Mouse (Mus musculus): ENCODE measurements around the gene Zfp367.

DNA sequence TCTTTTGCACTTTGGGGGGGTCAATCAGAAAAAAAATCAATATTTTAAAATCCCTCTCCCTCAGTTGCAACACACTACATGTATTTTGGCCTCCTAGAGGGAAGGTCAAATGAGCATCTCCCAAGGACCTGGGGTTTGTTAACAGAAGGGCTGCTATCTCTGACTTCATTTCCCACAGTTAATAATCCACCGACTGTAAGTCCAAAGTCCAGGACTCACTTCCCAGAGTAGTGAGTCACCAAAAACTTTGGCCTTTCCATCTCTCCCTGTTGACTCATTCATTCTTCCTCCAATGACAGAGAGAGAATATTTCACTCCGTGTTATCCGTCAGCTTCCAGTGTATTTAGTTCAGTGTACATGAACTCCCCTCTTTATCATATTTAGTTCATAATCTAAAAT, 47.3 kb downstream of the Zfp367 start:
- TF ChIP-seq CTCF (IDR thresholded peaks at IDR 0.05; ENCODE audit: low read depth, low read length) = no peak
- TF ChIP-seq POLR2A (IDR thresholded peaks at IDR 0.05; ENCODE audit: borderline replicate concordance, low read depth, low read length) = no peak
